29 mouse cellular contexts compared by ENCODE assay signal in genomic region chr12:83047710-83048109, GRCm38 (mm10).
DNase-seq lines count a peak whose midpoint lies in the region; ATAC-seq lines count a peak whose summit lies in the region.
"Had no signal": no experiment of that assay in that cellular context is flagged by ENCODE, and none has a peak within 500 bp of the region (broad histone marks: within the 10 kb centered on the region; RNA-seq: fewer than 3 reads in every experiment).

No protein-coding gene starts in this region.

- H3K27ac ChIP-seq in hindbrain, embryonic 13.5 days = peak overlapping the region; percentile 58; the same call in 1 of the 2 replicates
- no peak overlapping the region for H3K27ac ChIP-seq in hindbrain, embryonic 11.5 days (ENCODE audit: low read depth, low read length)
- 0 out of 2 replicates have a peak overlapping the region, but pooled peaks have one; percentile 48 for H3K27ac ChIP-seq in neural tube, embryonic 14.5 days (ENCODE audit: low read depth, low read length)
- 0 out of 2 replicates have a peak overlapping the region, but pooled peaks have one; percentile 43 for H3K27ac ChIP-seq in neural tube, embryonic 15.5 days (replicated peaks)
- H3K27ac ChIP-seq: embryonic facial prominence, embryonic 12.5 days; embryonic facial prominence, embryonic 15.5 days; heart, embryonic 15.5 days; hindbrain, embryonic 12.5 days had no signal

- H3K9ac ChIP-seq in hindbrain, embryonic 13.5 days = no peak overlapping the region
- no peak overlapping the region for H3K9ac ChIP-seq in hindbrain, embryonic 11.5 days (ENCODE audit: low read depth, low read length)
- H3K9ac ChIP-seq in neural tube, embryonic 14.5 days (replicated peaks; ENCODE audit: low read depth, low read length) = no peak overlapping the region
- no peak overlapping the region for H3K9ac ChIP-seq in neural tube, embryonic 15.5 days (replicated peaks)
- H3K9ac ChIP-seq: embryonic facial prominence, embryonic 12.5 days; embryonic facial prominence, embryonic 15.5 days; heart, embryonic 12.5 days; heart, embryonic 15.5 days; hindbrain, embryonic 12.5 days had no signal

- WGBS in hindbrain, embryonic 13.5 days = 43% methylated on average over 7 of the region's 7 CpGs
- 74% methylated on average over 7 of the region's 7 CpGs for WGBS in hindbrain, embryonic 11.5 days
- WGBS in neural tube, embryonic 14.5 days = 35% methylated on average over 7 of the region's 7 CpGs
- WGBS in neural tube, embryonic 15.5 days = 30% methylated on average over 7 of the region's 7 CpGs

- DNase-seq in hindbrain, embryonic 11.5 days (ENCODE audit: low spot score) = no peak
- DNase-seq in neural tube, embryonic 10.5 days (ENCODE audit: extremely low spot score, low spot score) = no peak
- no peak for DNase-seq in gastrocnemius, postnatal 36 days
- DNase-seq: adrenal gland, adult 2 months; adrenal gland, postnatal 25 days; B cell, adult 2 months; cerebellum, adult 11 months; cerebellum, adult 2 months; cerebellum, adult 9-11 months; cerebellum, postnatal 25 days; gastrocnemius, postnatal 10 days; heart, adult 11 months; heart, postnatal 10 days; heart, postnatal 36 days; kidney, adult 18-20 months had no signal

- no peak overlapping the region for H3K4me2 ChIP-seq in hindbrain, embryonic 13.5 days
- H3K4me2 ChIP-seq in hindbrain, embryonic 11.5 days (replicated peaks; ENCODE audit: low read depth, low read length) = no peak overlapping the region
- no peak overlapping the region for H3K4me2 ChIP-seq in neural tube, embryonic 14.5 days (ENCODE audit: low read depth, low read length)
- no peak overlapping the region for H3K4me2 ChIP-seq in neural tube, embryonic 15.5 days
- H3K4me2 ChIP-seq: embryonic facial prominence, embryonic 12.5 days; embryonic facial prominence, embryonic 15.5 days; heart, embryonic 12.5 days; heart, embryonic 15.5 days; hindbrain, embryonic 12.5 days had no signal

- no peaks in the 10 kb centered on the region for H3K36me3 ChIP-seq in hindbrain, embryonic 13.5 days
- H3K36me3 ChIP-seq in hindbrain, embryonic 11.5 days (ENCODE audit: control insufficient read depth, insufficient read depth, low read length) = no peaks in the 10 kb centered on the region
- no peaks in the 10 kb centered on the region for H3K36me3 ChIP-seq in neural tube, embryonic 14.5 days (ENCODE audit: control insufficient read depth, insufficient read depth, low read length)
- no peaks in the 10 kb centered on the region for H3K36me3 ChIP-seq in neural tube, embryonic 15.5 days
- H3K36me3 ChIP-seq: embryonic facial prominence, embryonic 12.5 days; embryonic facial prominence, embryonic 15.5 days; G1E; heart, embryonic 12.5 days; heart, embryonic 15.5 days; hindbrain, embryonic 12.5 days had no signal

- peaks cover 45% of the 10 kb centered on the region for H3K4me1 ChIP-seq in hindbrain, embryonic 13.5 days (replicated peaks)
- H3K4me1 ChIP-seq in hindbrain, embryonic 11.5 days (replicated peaks; ENCODE audit: control insufficient read depth, insufficient read depth, low read length) = peaks cover 9% of the 10 kb centered on the region; the same call in 1 of the 2 replicates
- H3K4me1 ChIP-seq in neural tube, embryonic 14.5 days (ENCODE audit: control insufficient read depth, insufficient read depth, low read length) = peaks cover 15% of the 10 kb centered on the region
- peaks cover 32% of the 10 kb centered on the region for H3K4me1 ChIP-seq in neural tube, embryonic 15.5 days

- intact Hi-C loops in gastrocnemius, postnatal 36 days (cut with DNase I) = no loop called here

- no peak for ATAC-seq in hindbrain, embryonic 13.5 days (ENCODE audit: low FRiP score)
- no peak for ATAC-seq in hindbrain, embryonic 11.5 days (ENCODE audit: low FRiP score)
- ATAC-seq in neural tube, embryonic 14.5 days (ENCODE audit: low read depth) = no peak
- ATAC-seq in neural tube, embryonic 15.5 days (ENCODE audit: low FRiP score) = no peak
- ATAC-seq: forebrain, embryonic 16.5 days; hindbrain, embryonic 16.5 days; inflammation-experienced regulatory T-cells, adult 6 months; intestine, embryonic 16.5 days had no signal

- no peaks in the 10 kb centered on the region for H3K27me3 ChIP-seq in hindbrain, embryonic 13.5 days
- H3K27me3 ChIP-seq in hindbrain, embryonic 11.5 days (ENCODE audit: control insufficient read depth, insufficient read depth, low read length) = no peaks in the 10 kb centered on the region
- no peaks in the 10 kb centered on the region for H3K27me3 ChIP-seq in neural tube, embryonic 14.5 days (ENCODE audit: control insufficient read depth, insufficient read depth, low read length)
- no peaks in the 10 kb centered on the region for H3K27me3 ChIP-seq in neural tube, embryonic 15.5 days (replicated peaks)
- H3K27me3 ChIP-seq: CH12.LX; embryonic facial prominence, embryonic 12.5 days; embryonic facial prominence, embryonic 15.5 days; heart, embryonic 12.5 days; heart, embryonic 15.5 days; hindbrain, embryonic 12.5 days had no signal

- no peak overlapping the region for H3K4me3 ChIP-seq in hindbrain, embryonic 13.5 days
- H3K4me3 ChIP-seq in hindbrain, embryonic 11.5 days (ENCODE audit: low read depth, low read length) = no peak overlapping the region
- no peak overlapping the region for H3K4me3 ChIP-seq in neural tube, embryonic 14.5 days (ENCODE audit: low read depth, low read length)
- H3K4me3 ChIP-seq in neural tube, embryonic 15.5 days (replicated peaks) = no peak overlapping the region
- H3K4me3 ChIP-seq: embryonic facial prominence, embryonic 12.5 days; embryonic facial prominence, embryonic 15.5 days; heart, embryonic 12.5 days; heart, embryonic 15.5 days; hindbrain, embryonic 12.5 days had no signal

- no peaks in the 10 kb centered on the region for H3K9me3 ChIP-seq in hindbrain, embryonic 13.5 days
- no peaks in the 10 kb centered on the region for H3K9me3 ChIP-seq in hindbrain, embryonic 11.5 days (ENCODE audit: control insufficient read depth, low read length)
- no peaks in the 10 kb centered on the region for H3K9me3 ChIP-seq in neural tube, embryonic 14.5 days (ENCODE audit: control insufficient read depth, low read length)
- H3K9me3 ChIP-seq in neural tube, embryonic 15.5 days (replicated peaks) = no peaks in the 10 kb centered on the region
- H3K9me3 ChIP-seq: embryonic facial prominence, embryonic 12.5 days; embryonic facial prominence, embryonic 15.5 days; G1E; heart, embryonic 12.5 days; heart, embryonic 15.5 days; hindbrain, embryonic 12.5 days had no signal
